Mouse (Mus musculus) left cerebral cortex, adult 6 months (tissue): ENCODE results near the gene Tmem147. TPM values are rescaled to one million over a fixed set of nuclear protein-coding genes. Genes with fewer than 3 reads are reported as not detected.

Source experiments
- long read RNA-seq, 2 experiments: library from polyadenylated mRNA; unstranded; transcript quantifications; one replicate each; pipeline ENCODE4 v2.0.0; 2019 to 2020
- polyA plus RNA-seq: library from polyadenylated mRNA; unstranded; fragments of <200 nt; fragmentation: Nextera tagmentation; gene quantifications from 2 replicates; pipeline ENCODE4 v1.2.3, GENCODE M21; 2021

Tmem147 gene
- 172 and 228 TPM in 2 replicates for polyA plus RNA-seq
- long read RNA-seq, experiment 1, transcript Tmem147-201 (7 exons, 870 nt), result major isoform, 64 of 107 reads
- long read RNA-seq, experiment 1, transcript Tmem147-207 (6 exons, 727 nt), result minor isoform, 6 of 107 reads
- long read RNA-seq, experiment 1, partial matches to known transcripts, result 11 of 107 reads
- long read RNA-seq, experiment 1, other reads (novel, unspliced or antisense), result 22 of 107 reads
- long read RNA-seq, experiment 2, transcript Tmem147-204 (7 exons, 774 nt), result minor isoform, 7 of 138 reads
- long read RNA-seq, experiment 2, transcript Tmem147-207 (6 exons, 727 nt), result minor isoform, 12 of 138 reads
- long read RNA-seq, experiment 2, transcript Tmem147-205 (3 exons, 605 nt), result minor isoform, 5 of 138 reads
- long read RNA-seq, experiment 2, transcript Tmem147-201 (7 exons, 870 nt), result major isoform, 99 of 138 reads
- long read RNA-seq, experiment 2, partial matches to known transcripts, result 6 of 138 reads
- long read RNA-seq, experiment 2, other reads (novel, unspliced or antisense), result 7 of 138 reads

GRCm38 (mm10) chr7:30729396-30730063 is at the start of gene Tmem147:
Tmem147 (minus strand) TSS chr7:30729540.

GRCm38 (mm10) chr7:30763456-30763855 is 34.1 kb upstream of the Tmem147 start, which contains the start of gene Dmkn:
Dmkn (plus strand) TSS chr7:30763756.

GRCm38 (mm10) chr7:30751086-30751669 is 21.8 kb upstream of the Tmem147 start, which contains the start of gene Sbsn:
Sbsn (plus strand) TSS chr7:30751471.

GRCm38 (mm10) chr7:30743617-30744016 is 14.3 kb upstream of the Tmem147 start, which contains the start of gene Gapdhs:
Gapdhs (minus strand) TSS chr7:30743681.

GRCm38 (mm10) chr7:30711942-30712341 is 17.4 kb downstream of the Tmem147 start, which contains the start of gene Atp4a:
Atp4a (plus strand) TSS chr7:30712209.

GRCm38 (mm10) chr7:30698589-30698988 is 30.8 kb downstream of the Tmem147 start, which contains the start of gene 2200002J24Rik:
2200002J24Rik (plus strand) TSS chr7:30698926.

Other genes starting within 250 kb of the Tmem147 start
- not detected in 2 replicates for gene Prodh2, start 235.9 kb downstream of the Tmem147 start, polyA plus RNA-seq
- 42.0 and 69.4 TPM in 2 replicates for gene Arhgap33, start 194.5 kb downstream of the Tmem147 start, polyA plus RNA-seq
- gene Hspb6, start 177.4 kb downstream of the Tmem147 start, polyA plus RNA-seq, result 4.9 and 7.6 TPM in 2 replicates
- 0.69 and 2.1 TPM in 2 replicates for gene Proser3, start 177.2 kb downstream of the Tmem147 start, polyA plus RNA-seq
- gene Lin37, start 169.7 kb downstream of the Tmem147 start, polyA plus RNA-seq, result 54.8 and 66.6 TPM in 2 replicates
- 108 and 133 TPM in 2 replicates for gene U2af1l4, start 166.2 kb downstream of the Tmem147 start, polyA plus RNA-seq
- gene Gm49396, start 166.2 kb downstream of the Tmem147 start, polyA plus RNA-seq, result 0.67 and 0.75 TPM in 2 replicates
- 187 and 210 TPM in 2 replicates for gene Psenen, start 165.9 kb downstream of the Tmem147 start, polyA plus RNA-seq
- 0.55 and 1.2 TPM in 2 replicates for gene Igflr1, start 164.1 kb downstream of the Tmem147 start, polyA plus RNA-seq
- gene Kmt2b, start 140.8 kb downstream of the Tmem147 start, polyA plus RNA-seq, result 2.0 and 3.6 TPM in 2 replicates
- 0.36 TPM in 1 of 2 replicates, not detected in the other for gene Zbtb32, start 130.6 kb downstream of the Tmem147 start, polyA plus RNA-seq
- gene Upk1a, start 116.7 kb downstream of the Tmem147 start, polyA plus RNA-seq, result 0.13 and 0.23 TPM in 2 replicates
- 2,467 and 2,532 TPM in 2 replicates for gene Cox6b1, start 103.4 kb downstream of the Tmem147 start, polyA plus RNA-seq
- gene Etv2, start 93.7 kb downstream of the Tmem147 start, polyA plus RNA-seq, result not detected in 2 replicates
- gene Rbm42, start 79.2 kb downstream of the Tmem147 start, polyA plus RNA-seq, result 112 and 122 TPM in 2 replicates
- 3.6 and 4.0 TPM in 2 replicates for gene Haus5, start 64.5 kb downstream of the Tmem147 start, polyA plus RNA-seq
- not detected in 2 replicates for gene Pmis2, start 57.9 kb downstream of the Tmem147 start, polyA plus RNA-seq
- gene 2200002J24Rik, start 30.6 kb downstream of the Tmem147 start, polyA plus RNA-seq, result not detected in 2 replicates
- gene Atp4a, start 17.3 kb downstream of the Tmem147 start, polyA plus RNA-seq, result 0.55 and 0.83 TPM in 2 replicates
- not detected in 2 replicates for gene Gapdhs, start 14.1 kb upstream of the Tmem147 start, polyA plus RNA-seq
- 7.3 and 9.5 TPM in 2 replicates for gene Sbsn, start 21.9 kb upstream of the Tmem147 start, polyA plus RNA-seq
- gene Dmkn, start 34.2 kb upstream of the Tmem147 start, polyA plus RNA-seq, result 11.7 and 12.6 TPM in 2 replicates
- gene Krtdap, start 58.4 kb upstream of the Tmem147 start, polyA plus RNA-seq, result not detected in 2 replicates
- not detected in 2 replicates for gene Ffar2, start 94.2 kb upstream of the Tmem147 start, polyA plus RNA-seq
- gene Ffar3, start 126.6 kb upstream of the Tmem147 start, polyA plus RNA-seq, result 0.06 and 0.16 TPM in 2 replicates
- not detected in 2 replicates for gene Ffar1, start 132.0 kb upstream of the Tmem147 start, polyA plus RNA-seq
- 0.15 and 0.19 TPM in 2 replicates for gene Cd22, start 150.8 kb upstream of the Tmem147 start, polyA plus RNA-seq
- 79.4 and 86.1 TPM in 2 replicates for gene Mag, start 185.3 kb upstream of the Tmem147 start, polyA plus RNA-seq
- gene Hamp2, start 195.1 kb upstream of the Tmem147 start, polyA plus RNA-seq, result not detected in 2 replicates
- gene Hamp, start 214.5 kb upstream of the Tmem147 start, polyA plus RNA-seq, result not detected in 2 replicates
- 19.0 and 19.3 TPM in 2 replicates for gene Usf2, start 227.3 kb upstream of the Tmem147 start, polyA plus RNA-seq
- 4.7 and 6.0 TPM in 2 replicates for gene Lsr, start 243.9 kb upstream of the Tmem147 start, polyA plus RNA-seq
- 0.31 TPM in 1 of 2 replicates, not detected in the other for gene Fam187b, start 244.2 kb upstream of the Tmem147 start, polyA plus RNA-seq